Mouse (Mus musculus): ENCODE measurements around the gene Dync1li2.

- TF ChIP-seq SMC3 (IDR thresholded peaks at IDR 0.05; ENCODE audit: low read depth, low read length) (no peak), RAD21 (IDR thresholded peaks at IDR 0.05; ENCODE audit: low read depth, low read length) (no peak), SIN3A (IDR thresholded peaks at IDR 0.05; ENCODE audit: low read length) (no peak), POLR2A (IDR thresholded peaks at IDR 0.05; ENCODE audit: low read depth, low read length) (no peak)
Observed at GRCm38 (mm10) chr8:104393139-104393538, 49.7 kb downstream of the Dync1li2 start.

Measured in CH12.LX (cell line).